Mouse (Mus musculus): ENCODE measurements around the gene Coq8b. TPM values are rescaled to one million over a fixed set of nuclear protein-coding genes. Genes with fewer than 3 reads are reported as not detected.
"Not testable (repeated sequence)": the region's sequence is repeated elsewhere in the genome, so short reads cannot be mapped to it uniquely, and the experiment has no call there.

Coq8b gene
- total RNA-seq, 2 experiments from 2014 or later, result 38.2 to 68.0 TPM

DNA sequence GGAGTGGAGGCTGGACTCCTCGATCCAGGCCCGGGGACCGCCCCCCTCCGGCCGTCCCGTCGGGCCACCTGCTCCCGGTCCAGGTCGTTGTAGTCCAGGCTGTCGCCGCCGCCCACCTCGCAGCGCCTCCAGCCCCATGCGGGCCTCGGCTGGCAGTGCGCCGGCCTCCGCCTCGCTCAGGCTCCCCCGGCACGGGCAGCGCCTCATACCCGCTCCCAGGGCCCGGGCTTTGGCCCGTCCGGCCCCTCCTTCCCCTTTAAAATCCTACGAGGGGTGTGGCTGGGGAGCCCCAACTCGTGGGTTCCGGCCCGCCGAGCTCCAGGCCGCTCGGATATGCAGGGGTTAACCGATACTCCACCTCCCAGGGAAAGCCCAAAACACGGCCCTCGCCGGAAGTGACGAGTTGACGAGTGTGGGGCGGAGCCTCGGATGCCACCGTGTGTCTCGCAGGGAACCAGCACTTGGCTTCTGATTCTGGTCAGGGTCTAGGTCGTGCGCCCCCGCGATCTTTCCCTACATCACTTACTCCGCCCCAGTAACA, 4.5 kb upstream of the Coq8b start, which contains the start of gene Itpkc:
TSS of gene Itpkc (minus strand) at position 381 of the 541 bp plus-strand sequence.
- DNase-seq (ENCODE audit: low spot score in 2 of 2), result peak; percentile 84 to 86

- no peak for DNase-seq (ENCODE audit: low spot score in 2 of 2)
Observed at GRCm38 (mm10) chr7:27228865-27229264, 4.0 kb upstream of the Coq8b start.

DNA sequence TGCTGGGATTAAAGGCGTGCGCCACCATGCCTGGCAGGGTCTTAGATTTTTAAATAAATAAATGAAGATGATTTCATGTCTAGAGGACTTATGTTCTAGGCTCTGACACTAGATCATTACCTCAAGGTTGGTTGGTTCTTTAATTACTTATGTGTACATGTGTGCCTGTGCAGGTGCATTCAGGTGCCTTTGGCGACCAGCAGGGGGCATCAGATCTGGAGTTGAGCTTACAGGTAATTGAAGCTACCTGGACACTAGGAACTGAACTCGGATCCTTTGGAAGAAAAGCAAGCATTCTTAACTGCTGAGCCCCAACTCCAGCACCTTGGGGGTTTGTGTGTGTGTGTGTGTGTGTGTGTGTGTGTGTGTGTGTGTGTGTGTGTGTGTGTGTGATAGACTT, 2.0 kb upstream of the Coq8b start:
- no peak for DNase-seq (ENCODE audit: low spot score in 2 of 2)

GRCm38 (mm10) chr7:27231693-27232331, 1.0 kb upstream of the Coq8b start:
- DNase-seq (ENCODE audit: low spot score in 2 of 2), result peak; percentile 59 to 76

DNA sequence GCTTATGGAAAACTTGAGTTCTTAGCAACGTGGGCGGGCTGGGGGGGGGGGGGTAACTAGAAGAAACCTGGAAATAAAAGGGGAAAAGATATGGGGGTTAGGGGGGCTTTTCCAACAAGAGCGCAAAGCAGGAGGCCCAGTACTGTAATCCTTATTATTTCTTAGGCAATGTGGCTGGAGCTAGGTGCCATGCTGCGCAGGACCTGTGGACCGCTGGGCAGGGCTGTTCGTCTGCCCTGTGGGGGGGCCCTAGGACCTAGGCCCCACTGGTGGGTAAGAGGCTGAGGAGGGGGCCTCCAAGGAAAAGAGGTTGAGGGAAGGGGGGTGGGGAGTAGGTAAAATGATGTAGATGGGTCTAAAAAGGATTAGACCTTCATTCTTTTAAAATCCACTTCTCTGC, 477 bp downstream of the Coq8b start:
- DNase-seq (ENCODE audit: low spot score in 2 of 2), result no peak

DNA sequence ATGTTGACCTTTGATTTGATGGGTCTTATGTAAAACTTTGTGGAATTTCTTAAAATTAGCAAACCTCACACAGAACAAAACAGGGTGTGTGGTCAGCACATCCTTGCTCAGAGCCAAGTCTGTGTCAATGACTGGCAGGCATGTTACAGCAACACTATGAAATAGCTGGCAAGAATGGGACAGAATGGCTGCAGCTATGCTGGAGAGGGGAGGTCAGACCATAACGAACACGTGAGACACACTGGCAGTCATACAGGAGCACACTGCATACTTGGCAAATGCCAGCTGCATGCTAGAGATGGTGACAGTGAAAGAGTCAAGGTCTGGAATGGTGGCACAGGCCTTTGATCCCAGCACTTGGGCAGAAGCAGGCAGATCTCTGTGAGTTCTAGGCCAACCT, 2.9 kb downstream of the Coq8b start:
- no peak for DNase-seq (ENCODE audit: low spot score in 2 of 2)

DNA sequence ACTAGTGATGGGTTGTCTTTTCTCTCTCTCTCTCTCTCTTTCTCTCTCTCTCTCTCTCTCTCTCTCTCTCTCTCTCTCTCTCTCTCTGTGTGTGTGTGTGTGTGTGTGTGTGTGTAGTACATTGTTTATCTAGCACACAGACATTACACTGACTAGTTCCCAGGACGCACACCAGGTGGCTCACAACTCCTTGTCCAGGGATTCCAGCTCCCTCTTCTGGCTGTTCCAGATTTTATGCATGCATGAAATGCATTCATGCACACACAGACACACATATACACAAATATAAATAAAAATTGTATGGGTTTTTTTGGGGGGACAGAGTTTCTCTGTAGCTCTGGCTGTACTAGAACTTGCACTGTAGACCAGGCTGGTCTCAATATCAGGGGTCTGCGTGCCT, 4.7 kb downstream of the Coq8b start:
- DNase-seq (ENCODE audit: low spot score in 2 of 2), result no peak

DNA sequence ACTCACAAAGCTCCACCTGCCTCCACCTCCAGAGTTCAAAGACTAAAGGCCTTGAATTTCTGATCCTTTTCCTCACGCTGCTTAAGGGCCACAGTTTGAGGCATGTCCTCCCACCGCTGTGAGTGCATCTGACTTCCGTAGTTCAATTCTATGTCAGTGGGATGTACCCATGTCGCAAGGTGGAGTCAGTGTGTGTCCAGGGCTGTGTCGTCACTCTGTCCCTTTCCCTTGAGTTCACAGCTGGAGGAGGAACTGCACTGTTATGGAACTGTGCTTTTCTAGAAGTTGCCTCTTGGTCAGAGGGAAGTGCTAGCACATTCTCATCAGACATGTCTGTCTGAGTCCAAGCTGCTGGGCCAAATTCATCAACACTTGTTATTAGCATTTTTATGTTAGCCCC, 5.7 kb downstream of the Coq8b start:
- DNase-seq (ENCODE audit: low spot score in 2 of 2), result no peak

- DNase-seq (ENCODE audit: low spot score in 2 of 2), result no peak
Observed at GRCm38 (mm10) chr7:27243211-27243610, 10.4 kb downstream of the Coq8b start.

GRCm38 (mm10) chr7:27244088-27244487, 11.3 kb downstream of the Coq8b start:
- not testable (repeated sequence) for DNase-seq (ENCODE audit: low spot score in 2 of 2)

DNA sequence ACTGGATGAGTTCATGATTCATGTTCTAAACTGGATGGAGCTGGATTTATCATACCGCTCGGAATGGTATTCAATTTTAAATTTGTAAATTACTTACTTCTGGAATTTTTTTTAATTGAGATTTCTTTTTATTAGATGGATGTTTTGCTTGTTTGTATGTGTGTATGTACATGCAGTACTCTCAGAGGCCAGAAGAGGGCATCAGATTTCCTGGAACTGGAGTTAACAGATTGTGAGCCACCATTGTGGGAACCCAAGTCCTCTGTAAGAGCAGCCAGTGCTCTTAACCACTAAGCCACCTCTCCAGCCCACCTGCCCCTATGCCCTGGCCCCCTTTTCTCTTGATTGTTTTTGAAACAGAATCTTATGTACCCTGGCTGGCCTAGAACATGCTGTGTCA, 16.3 kb downstream of the Coq8b start:
- DNase-seq (ENCODE audit: low spot score in 2 of 2), result no peak

- no peak for DNase-seq (ENCODE audit: low spot score in 2 of 2)
Observed at GRCm38 (mm10) chr7:27249928-27250327, 17.1 kb downstream of the Coq8b start.

DNA sequence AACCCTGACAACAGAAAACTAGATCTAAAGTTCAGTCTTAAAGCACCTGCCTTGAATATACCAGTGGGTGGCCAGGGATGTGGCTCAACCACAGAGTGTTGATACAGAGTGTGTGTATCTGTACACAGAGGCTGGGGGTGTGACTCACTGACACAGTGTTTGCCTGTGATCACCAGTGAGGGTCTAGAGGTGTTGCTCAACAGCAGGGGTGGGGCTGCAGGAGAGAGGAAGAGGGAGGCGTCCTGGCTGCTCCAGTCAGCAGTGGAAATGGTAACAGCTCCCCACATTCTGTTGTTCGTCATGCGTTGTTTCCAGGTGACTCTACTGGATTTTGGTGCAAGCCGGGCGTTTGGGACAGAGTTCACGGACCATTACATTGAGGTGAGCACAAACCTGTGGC, 19.1 kb downstream of the Coq8b start:
- DNase-seq (ENCODE audit: low spot score in 2 of 2), result no peak

GRCm38 (mm10) chr7:27255721-27256120, 22.9 kb downstream of the Coq8b start:
- DNase-seq (ENCODE audit: low spot score in 2 of 2), result no peak

GRCm38 (mm10) chr7:27257046-27257851, 24.4 kb downstream of the Coq8b start:
- peak; percentile 44 to 48 for DNase-seq (ENCODE audit: low spot score in 2 of 2)

GRCm38 (mm10) chr7:27257852-27258204, 25.0 kb downstream of the Coq8b start:
- no peak for DNase-seq (ENCODE audit: low spot score in 2 of 2)

DNA sequence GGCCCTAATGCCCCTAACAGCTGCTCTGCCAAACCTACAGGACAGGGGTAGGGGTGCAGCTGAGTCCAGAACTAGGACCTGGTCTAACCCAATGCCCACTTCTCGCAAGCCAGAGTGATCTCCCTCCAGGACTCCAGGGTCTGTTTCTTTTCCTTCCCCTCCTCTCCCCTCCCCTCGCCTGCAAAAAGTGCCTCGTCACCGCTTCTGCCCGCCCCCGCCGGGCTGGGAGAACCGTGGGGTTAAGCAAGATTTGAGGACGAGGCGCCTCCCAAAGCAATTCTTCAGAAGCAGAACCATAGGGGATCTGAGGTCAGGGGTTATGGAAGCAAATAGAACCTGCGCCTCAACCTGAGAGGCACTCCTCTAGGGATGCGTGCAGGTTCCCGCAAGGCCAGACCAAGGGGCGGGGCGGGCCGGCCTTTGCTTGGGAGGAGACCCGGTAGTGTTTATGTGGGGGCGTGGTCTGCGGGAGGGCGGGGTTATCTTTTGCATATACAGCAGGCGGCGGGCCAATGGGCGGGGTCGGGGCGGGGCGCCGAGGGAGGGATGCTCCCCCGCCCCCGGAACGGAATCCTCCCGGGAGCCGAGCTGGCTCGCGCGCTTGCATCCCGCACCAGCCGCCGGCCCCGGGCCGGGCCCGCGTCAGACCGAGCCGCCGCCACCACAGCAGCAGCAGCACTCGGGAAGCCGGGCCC, 25.5 kb downstream of the Coq8b start, which contains the start of gene Numbl:
TSS of gene Numbl (plus strand) at position 229 of the 695 bp plus-strand sequence.
- peak; percentile 88 to 91 for DNase-seq (ENCODE audit: low spot score in 2 of 2)

- no peak for DNase-seq (ENCODE audit: low spot score in 2 of 2)
Observed at GRCm38 (mm10) chr7:27259271-27259721, 26.5 kb downstream of the Coq8b start.

DNA sequence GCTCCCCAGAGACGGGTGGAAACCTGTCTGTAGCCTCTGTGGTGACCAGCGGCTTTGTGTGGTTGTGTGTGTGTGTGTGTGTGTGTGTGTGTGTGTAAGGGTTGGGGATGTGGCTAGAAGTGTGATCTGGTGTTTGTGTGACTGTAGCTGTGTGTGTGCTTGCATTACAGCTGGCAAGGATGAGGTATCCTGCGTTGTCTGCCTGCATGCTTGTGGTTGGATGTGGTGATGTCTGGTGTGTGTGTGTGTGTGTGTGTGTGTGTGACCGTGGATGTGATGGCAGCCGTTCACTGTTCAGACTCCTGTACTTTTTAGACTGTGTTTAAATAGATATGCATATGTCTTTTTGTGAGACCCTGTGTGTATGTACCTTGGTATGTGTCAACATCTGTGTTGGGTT, 26.9 kb downstream of the Coq8b start:
- no peak for DNase-seq (ENCODE audit: low spot score in 2 of 2)

- no peak for DNase-seq (ENCODE audit: low spot score in 2 of 2)
Observed at GRCm38 (mm10) chr7:27260856-27261255, 28.0 kb downstream of the Coq8b start.

GRCm38 (mm10) chr7:27261888-27262287, 29.1 kb downstream of the Coq8b start:
- no peak for DNase-seq (ENCODE audit: low spot score in 2 of 2)

- no peak for DNase-seq (ENCODE audit: low spot score in 2 of 2)
Observed at GRCm38 (mm10) chr7:27264761-27265160, 31.9 kb downstream of the Coq8b start.

Measured in adrenal gland, adult 18-20 months (tissue).